Mouse (Mus musculus) 3134 (cell line): Measurements from ENCODE around the gene Stx8.

ENCODE experiments used
- DNase-seq: peaks from one replicate; pipeline ENCODE4 v3.0.0-alpha.2; 2011; ENCODE audit warnings: low spot score; ENCODE audit not compliant: insufficient read length; ENCODE audit errors: extremely low read depth

Gene Stx8

GRCm38 (mm10) chr11:68135350-68135749 lies 169.4 kb downstream of the Stx8 start:
- DNase-seq, result no peak

- no peak for DNase-seq
Measured at GRCm38 (mm10) chr11:68136687-68137086, 170.7 kb downstream of the Stx8 start.

- DNase-seq, result no peak
Measured at GRCm38 (mm10) chr11:68142296-68142695, 176.3 kb downstream of the Stx8 start.

DNA sequence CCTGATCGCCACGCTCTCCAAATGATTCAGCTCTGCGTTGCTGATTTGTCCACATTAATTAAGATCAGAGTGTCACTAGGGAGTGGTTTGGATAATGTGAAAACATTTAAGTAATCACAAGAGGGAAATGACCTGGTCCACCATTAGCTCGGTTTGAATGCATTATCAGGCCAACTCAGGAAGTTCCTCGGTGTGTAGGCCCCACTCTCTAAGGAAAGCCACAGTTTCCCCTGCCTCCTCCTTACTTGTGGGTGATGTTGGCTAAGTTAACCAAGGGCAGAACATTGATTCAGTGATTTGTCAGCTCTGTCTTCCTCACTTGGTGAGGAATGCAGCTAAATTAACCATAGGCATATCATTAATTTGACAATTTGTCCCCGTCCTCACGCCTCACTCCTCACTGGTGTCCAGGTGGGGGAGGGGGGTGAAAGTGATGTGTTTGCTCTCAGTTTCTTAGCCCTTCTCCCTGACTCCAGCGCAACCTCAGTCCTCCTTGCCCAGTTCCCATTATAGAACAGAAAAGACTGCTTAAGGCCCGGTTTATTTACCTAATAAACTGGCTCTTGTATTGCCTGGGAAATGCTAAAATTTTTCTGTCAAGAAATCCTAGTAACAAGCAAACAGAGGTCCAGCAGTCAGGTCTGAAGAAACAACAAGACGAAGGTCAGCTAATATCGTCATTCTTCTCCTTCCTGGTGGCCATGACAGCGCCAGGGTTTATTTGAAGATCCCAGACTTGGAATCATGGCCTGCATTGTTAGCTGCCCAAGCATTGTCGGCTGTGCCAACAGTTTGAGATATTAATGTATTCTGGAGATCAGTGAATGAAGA lies 178.5 kb downstream of the Stx8 start:
- no peak for DNase-seq

- no peak for DNase-seq
Measured at GRCm38 (mm10) chr11:68145066-68145585, 179.1 kb downstream of the Stx8 start.

- DNase-seq, result no peak
Measured at GRCm38 (mm10) chr11:68145586-68146455, 179.8 kb downstream of the Stx8 start.

GRCm38 (mm10) chr11:68146456-68146851 lies 180.5 kb downstream of the Stx8 start:
- no peak for DNase-seq

DNA sequence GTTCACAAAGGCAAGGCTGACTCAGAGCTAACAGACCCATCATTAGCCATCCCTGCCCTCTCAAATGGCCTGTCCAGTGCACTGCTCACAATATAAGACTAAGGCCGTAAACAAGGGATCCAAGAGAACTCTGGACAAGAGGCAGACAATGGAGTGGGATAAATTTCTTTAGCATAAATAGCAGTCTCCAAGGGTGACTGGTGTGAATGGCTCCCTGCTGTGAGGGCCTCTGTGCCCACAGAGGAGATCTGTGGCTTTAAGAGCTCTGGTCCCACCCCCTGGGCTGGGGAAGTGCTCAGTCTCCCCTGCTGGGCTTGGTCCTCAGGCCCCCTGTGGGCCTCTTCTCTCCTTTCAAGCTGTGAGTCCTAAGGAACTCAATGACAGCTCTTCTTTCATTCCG lies 184.9 kb downstream of the Stx8 start:
- DNase-seq, result no peak

DNA sequence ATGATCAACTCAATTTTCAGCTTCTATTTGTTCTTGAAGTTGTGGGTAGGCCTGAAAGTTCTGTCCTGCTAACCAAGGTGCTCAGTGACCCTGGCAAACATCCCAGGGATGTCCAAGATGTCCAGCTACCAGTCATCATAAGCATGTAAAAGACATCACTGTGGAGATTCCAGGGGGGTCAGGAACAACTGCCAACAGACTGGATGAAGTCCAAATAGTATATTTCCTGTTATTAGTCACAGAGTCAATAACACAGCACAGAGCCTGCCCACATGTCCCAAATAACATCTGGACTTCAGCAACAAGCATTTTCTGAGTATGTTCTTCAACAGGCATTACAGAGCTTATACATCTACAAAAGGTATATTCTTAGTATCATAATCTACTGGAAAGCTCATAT lies 189.8 kb downstream of the Stx8 start:
- DNase-seq, result peak; percentile 11

DNA sequence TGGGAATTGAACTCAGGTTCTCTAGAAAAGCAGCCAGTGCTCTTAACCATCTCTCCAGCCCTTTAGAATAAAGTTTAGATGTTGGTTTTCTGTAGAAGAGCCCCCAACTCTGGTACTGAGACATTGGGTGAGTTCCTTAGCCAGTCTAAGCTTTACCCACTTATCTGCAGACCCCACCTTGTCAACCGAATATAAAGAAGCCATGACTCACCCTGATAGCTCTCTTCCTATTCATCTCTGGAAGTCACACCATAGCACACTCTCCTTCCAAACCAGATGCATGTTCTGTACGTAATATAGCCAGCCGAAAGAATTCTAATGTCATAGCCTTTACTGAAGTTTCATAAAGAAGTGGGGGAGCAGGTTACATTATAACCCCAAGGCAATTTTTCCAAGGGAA lies 192.2 kb downstream of the Stx8 start:
- no peak for DNase-seq

- no peak for DNase-seq
Measured at GRCm38 (mm10) chr11:68159867-68160266, 193.9 kb downstream of the Stx8 start.

DNA sequence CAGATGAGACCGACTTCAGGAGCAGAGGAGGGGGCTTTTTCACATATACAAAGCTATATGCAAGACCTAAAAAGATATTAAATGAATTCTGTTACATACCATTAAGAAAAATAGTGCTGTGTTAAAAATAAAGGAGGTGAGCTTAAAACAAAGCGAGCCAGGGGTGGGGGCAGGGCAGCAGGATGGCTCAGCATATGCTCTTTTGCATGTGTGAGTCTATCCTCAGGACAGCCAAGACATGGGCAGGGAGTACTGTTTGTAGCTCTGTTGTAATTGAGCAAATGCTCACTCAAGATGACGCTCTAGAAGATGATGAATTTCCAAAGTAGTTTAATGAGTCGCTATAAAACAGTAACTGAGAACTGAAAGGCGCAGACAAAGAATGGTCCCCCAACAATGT lies 198.4 kb downstream of the Stx8 start:
- no peak for DNase-seq

- no peak for DNase-seq
Measured at GRCm38 (mm10) chr11:68168427-68168826, 202.4 kb downstream of the Stx8 start.

- DNase-seq, result peak; percentile 22
Measured at GRCm38 (mm10) chr11:68171973-68172647, 206.1 kb downstream of the Stx8 start.

DNA sequence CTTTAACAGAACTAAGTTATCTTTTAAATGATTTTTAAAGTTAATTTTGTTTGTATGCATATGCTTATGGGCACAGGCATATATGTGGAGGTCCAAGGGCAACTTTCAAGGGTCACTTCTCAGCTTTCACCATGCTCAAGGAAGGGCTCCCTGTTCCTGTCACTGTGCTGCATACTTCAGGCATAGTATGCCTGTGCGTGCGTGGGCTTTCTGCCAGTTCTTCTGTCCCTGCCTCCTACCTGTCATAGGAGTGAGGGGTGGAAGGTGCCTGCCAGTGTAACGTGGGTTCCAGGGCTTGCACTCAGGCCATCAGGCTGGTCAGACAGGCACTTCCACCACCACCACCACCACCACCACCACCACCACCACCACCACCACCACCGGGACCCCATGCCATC lies 206.7 kb downstream of the Stx8 start:
- no peak for DNase-seq

DNA sequence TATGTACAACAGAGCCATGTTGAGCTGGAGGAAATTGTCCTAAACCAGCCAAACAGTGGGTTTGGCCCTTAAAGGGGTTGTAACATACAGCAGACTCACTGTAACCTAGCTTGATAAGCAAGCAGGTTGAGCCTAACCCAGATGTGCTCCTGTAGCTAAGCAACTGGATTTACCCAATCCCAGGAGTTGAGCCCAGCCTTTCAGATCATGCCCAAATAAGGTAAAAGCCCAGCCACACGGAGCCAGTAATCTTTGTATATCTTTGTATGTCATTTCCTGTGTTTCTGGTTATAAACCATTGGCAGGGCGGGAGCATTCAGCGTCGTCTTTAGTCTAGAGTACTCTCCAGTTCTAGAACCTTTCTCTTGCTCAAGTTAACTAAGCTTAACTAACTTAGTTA lies 210.6 kb downstream of the Stx8 start:
- DNase-seq, result no peak

- no peak for DNase-seq
Measured at GRCm38 (mm10) chr11:68177415-68177814, 211.4 kb downstream of the Stx8 start.

- no peak for DNase-seq
Measured at GRCm38 (mm10) chr11:68185647-68186046, 219.7 kb downstream of the Stx8 start.

- no peak for DNase-seq
Measured at GRCm38 (mm10) chr11:68187242-68187641, 221.2 kb downstream of the Stx8 start.

DNA sequence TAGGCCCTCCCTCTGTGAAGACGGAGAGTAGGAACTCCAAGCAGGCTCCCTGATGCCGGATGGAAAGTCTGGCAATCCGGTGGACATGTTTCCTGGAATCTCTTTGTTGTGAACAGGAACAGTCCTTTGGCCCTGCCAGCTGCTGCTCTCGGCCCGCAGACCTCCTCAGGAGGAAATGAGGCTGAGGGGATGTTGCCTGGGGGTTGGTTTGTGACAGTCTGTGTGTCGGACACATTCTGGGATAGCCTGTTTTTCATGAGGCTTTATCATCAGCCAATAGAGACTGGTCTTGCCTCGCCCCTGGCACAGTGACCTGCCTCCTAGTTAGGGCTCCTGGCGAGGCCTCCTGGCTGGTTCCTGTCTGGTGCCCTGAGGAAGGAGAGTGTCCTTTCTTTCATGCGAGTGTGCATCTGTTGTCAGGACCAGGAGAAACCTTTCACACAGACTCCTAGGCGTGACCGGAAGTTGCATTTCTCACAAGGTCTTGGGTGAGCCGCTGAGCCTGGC lies 222.8 kb downstream of the Stx8 start:
- no peak for DNase-seq

DNA sequence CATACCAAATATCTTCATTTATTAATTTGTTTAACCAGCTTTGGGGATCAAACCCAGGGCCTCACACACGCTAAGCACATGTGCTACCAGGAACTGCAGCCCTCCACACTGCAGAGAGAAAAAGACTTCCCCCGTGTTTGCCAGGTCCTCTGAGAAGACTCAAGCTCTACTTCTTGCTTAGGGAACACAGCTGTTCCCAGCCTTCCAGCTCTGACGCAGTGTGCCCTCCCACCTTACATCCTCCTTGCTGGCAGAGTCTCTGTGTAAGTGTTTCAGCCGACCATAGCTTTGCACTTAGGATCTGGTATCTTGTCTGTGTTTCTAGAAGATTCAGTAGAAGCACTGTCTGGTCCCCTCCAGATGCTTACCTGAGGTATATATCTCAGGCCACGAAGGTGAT lies 224.9 kb downstream of the Stx8 start:
- DNase-seq, result no peak
